Mouse (Mus musculus): ENCODE data around the gene Ppil6. TPM values are rescaled to one million over a fixed set of nuclear protein-coding genes. Genes with fewer than 3 reads are reported as not detected.
A peak's percentile ranks its signal among the peaks of the same experiment; 100 is the strongest.
"Not testable (repeated sequence)": the region's sequence is repeated elsewhere in the genome, so short reads cannot be mapped to it uniquely, and the experiment has no call there.

Gene Ppil6
- polyA plus RNA-seq, 1 experiment from 2014 or later: 0.95 TPM

DNA sequence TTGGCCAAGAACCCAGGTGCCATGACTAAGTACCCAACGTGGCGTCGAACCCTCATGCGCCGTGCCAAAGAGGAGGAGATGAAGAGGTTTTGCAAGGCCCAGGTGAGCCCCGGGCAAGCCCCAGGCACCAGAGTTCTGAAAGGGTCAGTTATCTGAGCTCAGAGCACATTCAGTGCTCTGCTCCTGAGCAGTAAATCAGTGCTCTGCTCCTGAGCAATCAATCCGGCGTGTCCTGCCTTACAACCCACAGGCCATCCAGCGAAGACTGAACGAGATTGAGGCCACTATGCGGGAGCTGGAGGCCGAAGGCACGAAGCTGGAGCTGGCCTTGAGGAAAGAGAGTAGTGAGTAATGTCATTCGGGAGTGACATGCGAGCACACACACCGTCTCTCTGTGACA is 4.5 kb upstream of the Ppil6 start:
- peaks cover 40% of the 10 kb centered on the region for H3K4me1 ChIP-seq
- WGBS: 90% methylated on average over 16 of the region's 16 CpGs
- no peaks in the 10 kb centered on the region for H3K9me3 ChIP-seq
- H3K27ac ChIP-seq: no peak overlapping the region
- peaks cover 77% of the 10 kb centered on the region for H3K36me3 ChIP-seq
- DNase-seq (ENCODE audit: low spot score): no peak
- H3K27me3 ChIP-seq (ENCODE audit: insufficient read depth, poor library complexity, severe bottlenecking): no peaks in the 10 kb centered on the region
- H3K4me3 ChIP-seq: no peak overlapping the region

DNA sequence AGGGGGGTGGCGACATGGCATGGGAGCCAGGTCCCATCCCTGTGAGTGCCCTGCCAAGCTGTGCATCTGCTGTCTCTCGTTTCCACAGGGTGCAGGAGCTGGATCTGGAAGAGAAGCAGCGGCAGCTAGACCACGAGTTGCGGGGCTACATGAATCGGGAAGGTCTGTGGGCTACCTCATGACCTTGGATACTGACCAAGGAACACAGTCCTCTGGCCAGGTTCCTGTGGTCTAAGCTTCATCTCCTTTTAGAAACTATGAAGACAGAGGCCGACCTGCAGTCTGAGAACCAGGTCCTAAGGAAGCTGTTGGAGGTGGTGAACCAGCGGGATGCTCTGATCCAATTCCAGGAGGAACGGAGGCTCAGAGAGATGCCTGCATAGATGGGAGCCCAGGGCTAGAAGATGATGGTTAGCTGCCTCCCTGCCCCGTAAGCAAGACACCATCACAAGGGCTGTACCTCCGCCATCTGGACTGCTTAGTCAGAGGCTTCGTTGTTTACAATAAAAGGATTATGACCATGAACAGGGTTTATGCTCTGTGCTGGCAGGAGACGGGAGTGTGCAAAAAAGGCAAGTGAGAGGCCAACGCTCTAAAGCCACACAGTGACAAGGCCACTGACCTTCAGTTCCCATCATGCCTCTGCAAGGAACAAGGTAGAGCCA is 3.6 kb upstream of the Ppil6 start:
- 89% methylated on average over 14 of the region's 14 CpGs for WGBS
- H3K4me1 ChIP-seq: peaks cover 31% of the 10 kb centered on the region
- no peaks in the 10 kb centered on the region for H3K9me3 ChIP-seq
- no peak overlapping the region for H3K4me3 ChIP-seq
- DNase-seq (ENCODE audit: low spot score): no peak
- H3K27me3 ChIP-seq (ENCODE audit: insufficient read depth, poor library complexity, severe bottlenecking): no peaks in the 10 kb centered on the region
- H3K36me3 ChIP-seq: peaks cover 70% of the 10 kb centered on the region
- H3K27ac ChIP-seq: no peak overlapping the region

DNA sequence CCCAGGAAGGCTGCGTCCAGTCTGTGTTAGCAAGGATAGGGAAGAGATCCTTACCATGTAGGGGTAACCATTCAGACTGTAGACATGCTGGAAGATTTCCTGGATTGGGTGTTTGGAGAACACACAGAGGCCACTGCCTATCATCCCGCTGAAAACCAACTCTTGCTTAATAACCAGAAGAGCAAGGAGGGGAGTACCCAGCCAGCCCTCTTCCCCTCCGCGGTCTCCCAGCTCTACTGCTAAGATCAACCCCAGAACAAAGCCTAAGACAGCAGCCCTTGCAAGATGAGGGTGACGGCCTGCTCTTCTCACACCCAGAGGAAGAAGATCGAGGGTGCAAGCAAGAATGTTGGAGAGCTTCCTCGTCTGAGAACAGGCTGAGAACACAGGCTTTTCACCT is 1.4 kb upstream of the Ppil6 start:
- no peaks in the 10 kb centered on the region for H3K27me3 ChIP-seq (ENCODE audit: insufficient read depth, poor library complexity, severe bottlenecking)
- no peak for DNase-seq (ENCODE audit: low spot score)
- peak overlapping the region; percentile 92 for H3K27ac ChIP-seq
- 48% methylated on average over 7 of the region's 7 CpGs for WGBS
- peak overlapping the region; percentile 77 for H3K4me3 ChIP-seq
- H3K36me3 ChIP-seq: peaks cover 48% of the 10 kb centered on the region
- H3K9me3 ChIP-seq: no peaks in the 10 kb centered on the region
- peaks cover 27% of the 10 kb centered on the region for H3K4me1 ChIP-seq

DNA sequence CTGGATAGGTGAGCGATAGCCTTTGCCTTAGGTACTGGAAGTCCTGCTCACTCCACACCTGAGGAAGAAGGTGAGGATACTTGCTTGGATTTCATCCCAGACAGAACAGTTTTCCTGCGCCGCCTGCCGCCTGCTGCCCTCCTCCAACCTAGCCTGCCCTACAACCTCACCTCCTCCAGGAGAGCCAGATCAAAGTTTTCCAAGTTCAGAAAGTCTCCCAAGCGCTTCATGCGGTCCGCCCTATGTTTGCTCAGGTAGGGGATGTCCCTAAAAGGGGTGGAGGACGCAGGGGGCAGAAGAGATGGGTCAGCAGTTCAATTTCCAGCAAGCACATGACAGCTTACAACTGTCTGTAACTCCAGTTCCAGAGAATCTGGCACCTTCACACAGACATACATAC is 945 bp upstream of the Ppil6 start:
- 30% methylated on average over 8 of the region's 8 CpGs for WGBS
- H3K27ac ChIP-seq: peak overlapping the region; percentile 92
- H3K36me3 ChIP-seq: peaks cover 44% of the 10 kb centered on the region
- H3K4me1 ChIP-seq: peaks cover 27% of the 10 kb centered on the region
- DNase-seq (ENCODE audit: low spot score): no peak
- peak overlapping the region; percentile 77 for H3K4me3 ChIP-seq
- no peaks in the 10 kb centered on the region for H3K27me3 ChIP-seq (ENCODE audit: insufficient read depth, poor library complexity, severe bottlenecking)
- no peaks in the 10 kb centered on the region for H3K9me3 ChIP-seq

DNA sequence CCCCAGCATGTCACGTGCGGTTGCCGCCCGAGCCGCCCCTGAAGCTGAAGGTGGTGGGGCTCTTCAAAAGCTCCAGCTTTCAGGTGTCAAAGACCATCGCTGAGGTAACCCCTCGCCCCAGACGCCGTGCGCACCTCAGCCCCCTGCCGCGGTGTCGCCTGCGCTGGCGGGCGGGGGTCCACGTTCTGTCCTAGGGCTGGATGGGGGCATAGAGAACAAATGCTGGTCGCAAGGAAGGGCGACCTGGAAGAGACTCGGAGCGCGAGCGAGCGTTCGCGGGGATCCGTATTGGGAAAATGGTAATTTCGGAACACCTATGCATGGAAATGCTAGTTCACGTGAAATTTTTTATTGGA is 257 bp downstream of the Ppil6 start:
- H3K27me3 ChIP-seq (ENCODE audit: insufficient read depth, poor library complexity, severe bottlenecking): no peaks in the 10 kb centered on the region
- H3K4me1 ChIP-seq: peaks cover 27% of the 10 kb centered on the region
- H3K4me3 ChIP-seq: peak overlapping the region; percentile 77
- under 1% methylated on average over 29 of the region's 29 CpGs for WGBS
- H3K36me3 ChIP-seq: peaks cover 32% of the 10 kb centered on the region
- peak overlapping the region; percentile 92 for H3K27ac ChIP-seq
- DNase-seq (ENCODE audit: low spot score): no peak
- H3K9me3 ChIP-seq: no peaks in the 10 kb centered on the region

DNA sequence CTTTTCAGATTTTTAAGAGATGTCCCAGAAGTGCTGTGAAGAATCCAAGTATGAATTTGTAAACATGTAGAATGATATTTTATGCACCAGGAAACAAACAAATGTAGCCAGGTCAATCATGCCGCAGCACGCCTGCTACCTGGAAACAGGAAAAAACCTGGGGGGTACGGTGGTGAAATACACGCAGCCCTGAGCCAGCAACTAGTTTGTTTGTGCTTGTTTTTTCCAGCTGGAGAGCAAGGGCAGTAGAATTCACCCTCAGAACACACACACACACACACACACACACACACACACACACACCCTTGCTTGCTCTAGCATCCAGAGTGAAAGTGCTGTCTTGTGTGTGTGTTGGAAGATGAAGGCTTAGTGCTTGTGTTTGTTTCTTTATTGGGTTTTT is 872 bp downstream of the Ppil6 start:
- no peak for DNase-seq (ENCODE audit: low spot score)
- Histone ChIP-seq H3K27ac (no peak overlapping the region), H3K4me1 (peaks cover 27% of the 10 kb centered on the region), H3K36me3 (peaks cover 26% of the 10 kb centered on the region), H3K4me3 (peak overlapping the region; percentile 77; the same call in 1 of the 2 replicates), H3K9me3 (no peaks in the 10 kb centered on the region), H3K27me3 (ENCODE audit: insufficient read depth, poor library complexity, severe bottlenecking) (no peaks in the 10 kb centered on the region)
- 55% methylated on average over 4 of the region's 4 CpGs for WGBS

DNA sequence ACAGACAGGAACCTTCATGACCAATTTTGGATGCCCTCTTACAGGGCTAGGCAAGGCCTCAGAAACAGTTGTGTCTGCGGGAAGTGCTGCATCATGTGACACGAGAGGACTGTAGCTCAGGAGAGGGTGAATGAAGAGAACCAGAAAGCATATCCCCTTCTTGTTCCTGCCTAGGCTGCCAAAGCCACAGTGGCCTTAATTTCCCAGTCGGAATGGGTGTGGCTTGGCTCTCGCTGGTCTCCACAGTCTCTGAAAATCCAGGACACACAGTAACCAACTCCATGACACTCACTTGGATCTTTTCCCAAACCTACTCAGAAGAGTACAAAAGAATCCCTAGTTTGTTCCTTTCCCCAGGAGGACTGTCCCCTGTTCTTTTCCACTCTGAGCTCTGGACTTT is 10.7 kb downstream of the Ppil6 start:
- DNase-seq (ENCODE audit: low spot score): no peak
- Histone ChIP-seq H3K36me3 (no peaks in the 10 kb centered on the region), H3K9me3 (no peaks in the 10 kb centered on the region), H3K27ac (no peak overlapping the region), H3K4me1 (peaks cover 7% of the 10 kb centered on the region; the same call in 1 of the 2 replicates), H3K27me3 (ENCODE audit: insufficient read depth, poor library complexity, severe bottlenecking) (no peaks in the 10 kb centered on the region), H3K4me3 (no peak overlapping the region)
- WGBS: 61% methylated on average over 4 of the region's 4 CpGs

DNA sequence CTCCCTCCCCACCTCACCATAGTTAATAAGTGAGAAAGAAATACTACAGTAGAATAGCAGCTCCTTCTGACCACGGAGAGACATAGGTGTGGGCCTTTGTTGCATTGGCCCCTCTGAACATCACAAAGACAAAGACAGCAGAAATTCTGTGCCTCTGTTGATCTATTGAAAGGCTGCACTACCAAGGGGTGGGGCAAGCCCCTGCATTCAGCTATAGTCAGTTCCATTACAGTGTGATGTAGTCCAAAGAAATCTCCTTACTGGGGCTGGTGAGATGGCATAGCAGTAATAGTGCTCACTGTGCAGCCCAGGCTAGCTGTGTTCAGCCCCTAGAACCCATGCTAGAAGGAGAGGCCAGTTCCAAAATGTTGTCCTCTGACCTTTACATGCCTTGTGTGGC is 14.8 kb downstream of the Ppil6 start:
- Histone ChIP-seq H3K27me3 (ENCODE audit: insufficient read depth, poor library complexity, severe bottlenecking) (no peaks in the 10 kb centered on the region), H3K27ac (no peak overlapping the region), H3K36me3 (no peaks in the 10 kb centered on the region), H3K9me3 (no peaks in the 10 kb centered on the region), H3K4me1 (peaks cover 7% of the 10 kb centered on the region; the same call in 1 of the 2 replicates), H3K4me3 (no peak overlapping the region)
- WGBS: 88% methylated on average over 1 of the region's 1 CpGs
- no peak for DNase-seq (ENCODE audit: low spot score)

DNA sequence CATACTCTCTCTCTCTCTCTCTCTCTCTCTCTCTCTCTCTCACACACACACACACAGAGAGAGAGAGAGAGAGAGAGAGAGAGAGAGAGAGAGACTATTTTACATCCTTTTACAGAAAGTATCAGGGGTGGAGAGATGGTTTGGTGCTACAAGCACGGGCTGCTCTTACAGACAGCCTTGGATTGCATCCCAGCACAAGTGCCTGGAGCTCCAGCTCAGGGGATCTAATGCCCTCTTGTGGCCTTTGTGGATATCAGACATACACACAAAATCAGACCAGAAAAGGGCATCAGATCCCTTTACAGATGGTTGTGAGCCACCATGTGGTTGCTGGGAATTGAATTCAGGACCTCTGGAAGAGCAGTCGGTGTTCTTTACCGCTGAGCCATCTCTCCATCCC is 15.2 kb downstream of the Ppil6 start:
- not testable (repeated sequence) for H3K9me3 ChIP-seq; H3K27ac ChIP-seq; H3K4me1 ChIP-seq; H3K27me3 ChIP-seq (ENCODE audit: insufficient read depth, poor library complexity, severe bottlenecking); H3K4me3 ChIP-seq; H3K36me3 ChIP-seq
- 6% methylated on average over 3 of the region's 3 CpGs for WGBS
- DNase-seq (ENCODE audit: low spot score): peak; percentile 86

DNA sequence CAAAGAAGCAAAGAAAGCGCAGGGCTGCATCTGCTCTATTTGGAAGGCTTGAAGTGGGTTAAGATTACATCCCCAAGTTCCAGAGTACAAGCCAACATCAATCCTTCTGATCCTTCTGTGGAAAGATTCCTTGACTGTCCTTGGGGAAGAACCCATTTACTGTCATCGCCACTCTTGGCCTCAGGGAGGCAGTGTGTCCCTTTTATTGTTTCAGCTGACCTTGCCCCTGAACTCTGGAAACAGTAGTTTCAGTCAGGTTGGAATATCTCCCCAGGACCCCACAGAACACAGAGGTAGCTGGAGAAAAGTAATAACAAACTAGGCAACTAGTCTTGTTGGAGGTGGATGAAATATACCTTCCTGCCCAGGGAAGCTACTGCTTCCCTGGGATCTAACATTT is 18.9 kb downstream of the Ppil6 start:
- H3K4me3 ChIP-seq: no peak overlapping the region
- H3K4me1 ChIP-seq: no peaks in the 10 kb centered on the region
- no peak for DNase-seq (ENCODE audit: low spot score)
- H3K36me3 ChIP-seq: no peaks in the 10 kb centered on the region
- 27% methylated on average over 2 of the region's 2 CpGs for WGBS
- H3K27ac ChIP-seq: no peak overlapping the region
- H3K27me3 ChIP-seq (ENCODE audit: insufficient read depth, poor library complexity, severe bottlenecking): no peaks in the 10 kb centered on the region
- no peaks in the 10 kb centered on the region for H3K9me3 ChIP-seq

DNA sequence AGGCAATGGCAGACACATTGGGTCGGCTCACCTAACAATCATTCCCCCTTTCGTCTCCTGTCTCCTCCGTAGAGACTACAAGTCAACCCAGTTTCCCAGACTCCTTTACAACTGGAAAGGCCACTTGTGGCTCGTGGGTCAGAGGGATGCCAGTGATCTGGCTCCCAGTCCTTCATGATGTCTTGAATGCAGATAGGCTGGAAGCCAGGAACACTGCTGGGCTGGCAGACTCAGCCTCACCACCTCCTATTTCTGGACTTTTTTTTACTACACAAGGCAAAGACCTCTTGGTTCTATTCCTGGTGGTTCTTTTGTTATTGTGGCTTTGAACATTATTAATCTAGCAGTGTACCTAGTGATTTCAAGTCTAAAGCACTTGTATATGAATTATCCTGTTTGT is 24.1 kb downstream of the Ppil6 start:
- H3K4me1 ChIP-seq: no peaks in the 10 kb centered on the region
- no peaks in the 10 kb centered on the region for H3K36me3 ChIP-seq
- no peaks in the 10 kb centered on the region for H3K9me3 ChIP-seq
- WGBS: 71% methylated on average over 4 of the region's 4 CpGs
- H3K27me3 ChIP-seq (ENCODE audit: insufficient read depth, poor library complexity, severe bottlenecking): no peaks in the 10 kb centered on the region
- no peak overlapping the region for H3K4me3 ChIP-seq
- no peak overlapping the region for H3K27ac ChIP-seq
- DNase-seq (ENCODE audit: low spot score): no peak

DNA sequence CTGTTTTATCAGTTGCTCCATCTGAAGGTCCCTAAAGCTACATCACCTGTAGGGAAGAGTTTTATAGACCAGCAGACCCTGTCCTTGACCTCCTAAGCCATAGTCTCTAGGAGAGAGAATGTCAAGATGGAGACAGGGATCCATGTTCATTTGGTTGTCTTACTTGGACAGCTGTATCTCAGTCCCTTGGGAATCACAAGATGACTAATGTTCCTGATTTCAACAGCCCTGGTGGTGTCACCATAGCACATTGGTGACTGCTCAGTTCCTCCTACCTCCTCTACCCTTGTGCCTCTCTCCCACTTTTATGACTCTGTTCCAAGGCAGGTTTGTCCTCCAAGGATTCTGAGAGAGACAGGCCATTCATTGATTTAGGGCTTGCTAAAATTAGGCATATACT is 24.7 kb downstream of the Ppil6 start:
- no peak overlapping the region for H3K4me3 ChIP-seq
- H3K4me1 ChIP-seq: no peaks in the 10 kb centered on the region
- DNase-seq (ENCODE audit: low spot score): no peak
- no peaks in the 10 kb centered on the region for H3K27me3 ChIP-seq (ENCODE audit: insufficient read depth, poor library complexity, severe bottlenecking)
- H3K36me3 ChIP-seq: no peaks in the 10 kb centered on the region
- H3K27ac ChIP-seq: no peak overlapping the region
- H3K9me3 ChIP-seq: no peaks in the 10 kb centered on the region

DNA sequence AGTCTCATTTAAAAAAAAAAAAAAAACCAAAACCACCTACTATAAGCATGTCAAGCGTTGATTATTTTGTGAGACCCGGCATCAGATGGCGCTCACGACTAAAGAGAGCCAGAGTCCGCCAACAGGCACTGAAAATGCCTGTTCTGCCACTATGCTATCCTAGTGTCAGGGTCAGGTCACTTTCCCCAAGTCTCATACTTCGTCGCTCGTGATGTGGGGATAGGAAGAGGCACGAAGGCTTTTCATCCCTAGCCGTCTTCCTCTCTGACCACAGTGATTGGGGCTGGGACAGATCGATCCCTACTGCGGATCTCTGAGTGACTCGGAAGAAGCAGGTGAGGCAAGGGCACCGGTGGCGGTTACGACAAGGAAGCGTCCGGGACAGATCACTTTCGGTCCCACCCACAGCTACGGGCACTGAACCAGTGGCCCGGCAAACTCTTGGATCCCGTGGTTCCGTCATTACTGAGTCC is 28.3 kb downstream of the Ppil6 start:
- WGBS: under 1% methylated on average over 23 of the region's 23 CpGs
- H3K36me3 ChIP-seq: 0 out of 2 replicates have a peak, but pooled peaks cover under 1% of the 10 kb centered on the region
- DNase-seq (ENCODE audit: low spot score): peak; percentile 89
- peak overlapping the region; percentile 100 for H3K27ac ChIP-seq
- no peaks in the 10 kb centered on the region for H3K27me3 ChIP-seq (ENCODE audit: insufficient read depth, poor library complexity, severe bottlenecking)
- H3K4me1 ChIP-seq: peaks cover 8% of the 10 kb centered on the region
- peak overlapping the region; percentile 92 for H3K4me3 ChIP-seq
- H3K9me3 ChIP-seq: no peaks in the 10 kb centered on the region
